Mouse (Mus musculus): ENCODE measurements at regions not wholly inside any gene's neighbourhood (a gene's known extent, or its start where the extent isn't known, plus 50 kb on each side); places are given as distances from the start of the nearest gene placed in this dataset.

- no peak for DNase-seq (ENCODE audit: extremely low read depth, low read depth)
Measured at GRCm38 (mm10) chr3:102386091-102386490, 83.6 kb upstream of the Ngf start.

GRCm38 (mm10) chr3:102384596-102384995 lies 85.1 kb upstream of the Ngf start:
- DNase-seq (ENCODE audit: extremely low read depth, low read depth): no peak

GRCm38 (mm10) chr3:102383671-102384070 lies 86.0 kb upstream of the Ngf start:
- no peak for DNase-seq (ENCODE audit: extremely low read depth, low read depth)

GRCm38 (mm10) chr3:102381683-102382082 lies 88.0 kb upstream of the Ngf start:
- no peak for DNase-seq (ENCODE audit: extremely low read depth, low read depth)

- no peak for DNase-seq (ENCODE audit: extremely low read depth, low read depth)
Measured at GRCm38 (mm10) chr3:102374381-102375060, 95.2 kb upstream of the Ngf start.

- no peak for DNase-seq (ENCODE audit: extremely low read depth, low read depth)
Measured at GRCm38 (mm10) chr3:102372205-102372899, 97.4 kb upstream of the Ngf start.

GRCm38 (mm10) chr3:102366188-102366587 lies 103.5 kb upstream of the Ngf start:
- DNase-seq (ENCODE audit: extremely low read depth, low read depth): no peak

GRCm38 (mm10) chr3:102364326-102364935 lies 105.3 kb upstream of the Ngf start:
- no peak for DNase-seq (ENCODE audit: extremely low read depth, low read depth)

GRCm38 (mm10) chr3:102360732-102361280 lies 108.9 kb upstream of the Ngf start:
- no peak for DNase-seq (ENCODE audit: extremely low read depth, low read depth)

- DNase-seq (ENCODE audit: extremely low read depth, low read depth): no peak
Measured at GRCm38 (mm10) chr3:102358801-102359200, 110.9 kb upstream of the Ngf start.

- DNase-seq (ENCODE audit: extremely low read depth, low read depth): no peak
Measured at GRCm38 (mm10) chr3:102357062-102357610, 112.6 kb upstream of the Ngf start.

- no peak for DNase-seq (ENCODE audit: extremely low read depth, low read depth)
Measured at GRCm38 (mm10) chr3:102355352-102355751, 114.4 kb upstream of the Ngf start.

- no peak for DNase-seq (ENCODE audit: extremely low read depth, low read depth)
Measured at GRCm38 (mm10) chr3:102354771-102355170, 114.9 kb upstream of the Ngf start.

GRCm38 (mm10) chr3:102353277-102353900 lies 116.3 kb upstream of the Ngf start:
- DNase-seq (ENCODE audit: extremely low read depth, low read depth): no peak

GRCm38 (mm10) chr3:102346077-102346476 lies 123.6 kb upstream of the Ngf start:
- no peak for DNase-seq (ENCODE audit: extremely low read depth, low read depth)

- no peak for DNase-seq (ENCODE audit: extremely low read depth, low read depth)
Measured at GRCm38 (mm10) chr3:102345291-102345690, 124.4 kb upstream of the Ngf start.

GRCm38 (mm10) chr3:102340731-102341130 lies 129.0 kb upstream of the Ngf start:
- no peak for DNase-seq (ENCODE audit: extremely low read depth, low read depth)

GRCm38 (mm10) chr3:102337881-102338280 lies 131.8 kb upstream of the Ngf start:
- no peak for DNase-seq (ENCODE audit: extremely low read depth, low read depth)

- no peak for DNase-seq (ENCODE audit: extremely low read depth, low read depth)
Measured at GRCm38 (mm10) chr3:102336184-102336583, 131.7 kb upstream of the Vangl1 start.

GRCm38 (mm10) chr3:102335146-102335545 lies 130.7 kb upstream of the Vangl1 start:
- no peak for DNase-seq (ENCODE audit: extremely low read depth, low read depth)

- no peak for DNase-seq (ENCODE audit: extremely low read depth, low read depth)
Measured at GRCm38 (mm10) chr3:102332221-102332620, 127.7 kb upstream of the Vangl1 start.

GRCm38 (mm10) chr3:102319331-102319730 lies 114.8 kb upstream of the Vangl1 start:
- no peak for DNase-seq (ENCODE audit: extremely low read depth, low read depth)

Data from MEL-GATA-1-ER (cell line).